In the genomic region with DNA sequence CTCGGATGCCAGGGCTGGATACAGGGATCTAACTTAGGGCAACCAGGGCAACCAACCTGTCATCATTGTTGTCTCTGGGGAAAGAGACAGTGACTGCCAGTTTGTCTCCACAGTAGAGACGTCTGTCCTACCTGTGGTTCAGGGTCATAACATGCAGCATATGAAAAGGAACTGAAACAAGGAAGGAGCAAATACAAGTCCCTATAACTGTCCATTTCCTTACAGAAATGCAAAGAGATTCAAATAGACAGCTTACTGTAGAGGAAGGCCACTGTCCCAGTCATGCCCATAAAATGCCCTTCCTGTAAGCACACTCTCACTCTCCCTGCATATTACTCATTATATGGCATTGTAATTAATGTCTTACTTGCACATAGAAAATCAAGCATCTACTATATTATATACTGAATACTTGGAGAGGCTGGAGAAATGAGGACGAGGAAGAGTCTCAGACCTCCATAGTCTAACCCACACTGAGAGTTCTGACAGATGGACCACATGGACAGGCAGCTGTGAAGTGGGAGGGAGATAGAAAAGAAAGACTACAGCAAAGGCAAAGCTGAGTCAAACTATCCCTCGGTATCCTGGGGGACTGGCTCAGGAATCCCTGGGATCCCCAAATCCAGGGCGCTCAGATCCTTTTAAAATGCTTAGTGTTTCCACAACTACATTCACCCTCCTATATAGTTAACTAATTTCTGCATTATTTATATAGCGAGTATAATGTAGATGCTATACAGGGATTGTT, we compare ENCODE assay signal across 19 mouse cellular contexts.
DNase-seq lines count a peak whose midpoint lies in the region; TF ChIP-seq lines count a peak whose summit lies in the region.
"Had no signal": no experiment of that assay in that cellular context is flagged by ENCODE, and none has a peak within 500 bp of the region (broad histone marks: within the 10 kb centered on the region; RNA-seq: fewer than 3 reads in every experiment).

No protein-coding gene starts in this region.

- intact Hi-C loops in gastrocnemius, adult 2 months (cut with DNase I) = no loop called here

- 0 out of 2 replicates have a peak overlapping the region, but pooled peaks have one; percentile 12 for H3K27ac ChIP-seq in gastrocnemius, adult 2 months
- H3K27ac ChIP-seq: embryonic facial prominence, embryonic 15.5 days; forebrain, embryonic 12.5 days; kidney, postnatal 0 days; lung, embryonic 15.5 days; midbrain, embryonic 15.5 days had no signal

- TF ChIP-seq CTCF in gastrocnemius, adult 2 months (IDR thresholded peaks at IDR 0.05) = no peak

- H3K4me3 ChIP-seq in gastrocnemius, adult 2 months = no peak overlapping the region
- H3K4me3 ChIP-seq: embryonic facial prominence, embryonic 15.5 days; forebrain, embryonic 12.5 days; heart, embryonic 12.5 days; liver, embryonic 12.5 days; lung, embryonic 15.5 days; midbrain, embryonic 15.5 days had no signal

- DNase-seq in gastrocnemius, adult 2 months = no peak
- no peak for DNase-seq in gastrocnemius, postnatal 25 days
- DNase-seq in layer of hippocampus, adult 18-20 months (ENCODE audit: low spot score in 2 of 2) = peak; percentile 82 to 94
- DNase-seq in left cerebral cortex, adult 8-10 months (ENCODE audit: low spot score in 2 of 2) = peak; percentile 46 to 88
- DNase-seq in right cerebral cortex, postnatal 36 days (ENCODE audit: low spot score in 2 of 2) = peak; percentile 72 to 86
- no peak for DNase-seq in cerebellum, postnatal 4 days (ENCODE audit: low spot score in 2 of 2)
- DNase-seq in kidney, adult 18-20 months = no peak
- no peak for DNase-seq in adrenal gland, postnatal 25 days
- DNase-seq: cerebellum, adult 11-12 months; gastrocnemius, postnatal 14 days; spleen, adult 18-20 months; thymus, postnatal 36 days had no signal

Comparison
In these comparisons a context has a peak if more than half of its experiments do, and no peak if none do; other contexts are left out.
1. DNase-seq: peak in layer of hippocampus, adult 18-20 months (2 of 2), left cerebral cortex, adult 8-10 months (2 of 2) and right cerebral cortex, postnatal 36 days (2 of 2); none in gastrocnemius, adult 2 months (single experiment), gastrocnemius, postnatal 25 days (single experiment), cerebellum, postnatal 4 days (0 of 2), kidney, adult 18-20 months (single experiment) and adrenal gland, postnatal 25 days (single experiment).